Mouse (Mus musculus) kidney, embryonic 15.5 days (tissue): ENCODE data around the gene Susd2. TPM values are rescaled to one million over a fixed set of nuclear protein-coding genes. Genes with fewer than 3 reads are reported as not detected.

Experiments
- ATAC-seq: fragments of 200-750 bp; cut with Nextera tagmentation; replicated peaks from 2 replicates; pipeline ENCODE4 v1.8.0; 2017; ENCODE audit warnings: moderate TSS enrichment; ENCODE audit not compliant: low FRiP score
- H3K27ac ChIP-seq: fragments of 300-500 bp; sonication (generic); 2 replicates; pipeline ENCODE4 v1.5.1; 2015; ENCODE audit warnings: mild to moderate bottlenecking, inconsistent platforms
- H3K27me3 ChIP-seq: fragments of 300-500 bp; sonication (generic); 2 replicates; pipeline ENCODE4 v1.6.1; 2015; ENCODE audit warnings: inconsistent platforms
- H3K36me3 ChIP-seq: fragments of 300-500 bp; sonication (generic); 2 replicates; pipeline ENCODE4 v1.6.1; 2015; ENCODE audit warnings: inconsistent platforms
- H3K4me1 ChIP-seq: fragments of 300-500 bp; sonication (generic); 2 replicates; pipeline ENCODE4 v1.6.1; 2015; ENCODE audit warnings: inconsistent platforms
- H3K4me2 ChIP-seq: fragments of 300-500 bp; sonication (generic); 2 replicates; pipeline ENCODE4 v1.6.1; 2015; ENCODE audit warnings: moderate library complexity, mild to moderate bottlenecking, inconsistent platforms
- H3K4me3 ChIP-seq: fragments of 300-500 bp; sonication (generic); replicated peaks from 2 replicates; pipeline ENCODE4 v1.5.1; 2015; ENCODE audit warnings: mild to moderate bottlenecking, inconsistent platforms
- H3K9ac ChIP-seq: fragments of 300-500 bp; sonication (generic); 2 replicates; pipeline ENCODE4 v1.6.1; 2015; ENCODE audit warnings: mild to moderate bottlenecking, inconsistent platforms
- H3K9me3 ChIP-seq: fragments of 300-500 bp; sonication (generic); replicated peaks from 2 replicates; pipeline ENCODE4 v1.6.1; 2016; ENCODE audit warnings: inconsistent platforms
- WGBS: fragments of 180-500 bp; shearing (Covaris S2); methylation state at CpG from one replicate; pipeline ENCODE4 v1.1.7; 2015; ENCODE audit warnings: mixed read lengths; 5-methylcytosine and 5-hydroxymethylcytosine counted together
- polyA plus RNA-seq: library from polyadenylated mRNA; unstranded; fragments of >200 nt; fragmentation: Nextera tagmentation; extraction: Ambion mirVana; gene quantifications from 2 replicates; pipeline ENCODE4 v1.2.1, GENCODE M21; 2015

Gene Susd2
- polyA plus RNA-seq, 1 experiment from 2014 or later, result 22.6 TPM

DNA sequence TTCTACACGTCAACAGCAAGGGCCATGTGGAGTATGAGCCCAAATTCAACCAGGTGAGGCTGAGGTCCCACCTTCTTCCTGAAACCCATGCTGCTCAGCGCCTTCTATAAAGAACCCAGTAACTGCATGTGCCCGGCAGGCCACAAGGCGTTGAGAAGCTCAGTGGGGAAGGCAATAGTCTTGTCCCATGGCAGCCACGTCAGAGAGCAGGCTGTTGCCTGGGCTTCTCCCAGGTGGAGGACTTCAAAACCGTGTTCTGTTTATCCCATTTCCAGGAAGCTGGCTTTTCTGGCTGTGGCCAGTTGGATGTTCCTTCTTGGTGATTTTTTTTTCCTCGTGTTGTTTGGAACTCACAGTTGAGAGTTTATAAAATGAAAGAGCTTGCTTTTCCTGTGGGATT is 33.3 kb downstream of the Susd2 start:
- Histone ChIP-seq H3K36me3 (no peaks in the 10 kb centered on the region), H3K27ac (no peak overlapping the region), H3K4me1 (no peaks in the 10 kb centered on the region), H3K9me3 (no peaks in the 10 kb centered on the region), H3K9ac (no peak overlapping the region), H3K27me3 (no peaks in the 10 kb centered on the region), H3K4me3 (no peak overlapping the region), H3K4me2 (no peak overlapping the region)
- 66% methylated on average over 7 of the region's 7 CpGs for WGBS
- no peak for ATAC-seq

DNA sequence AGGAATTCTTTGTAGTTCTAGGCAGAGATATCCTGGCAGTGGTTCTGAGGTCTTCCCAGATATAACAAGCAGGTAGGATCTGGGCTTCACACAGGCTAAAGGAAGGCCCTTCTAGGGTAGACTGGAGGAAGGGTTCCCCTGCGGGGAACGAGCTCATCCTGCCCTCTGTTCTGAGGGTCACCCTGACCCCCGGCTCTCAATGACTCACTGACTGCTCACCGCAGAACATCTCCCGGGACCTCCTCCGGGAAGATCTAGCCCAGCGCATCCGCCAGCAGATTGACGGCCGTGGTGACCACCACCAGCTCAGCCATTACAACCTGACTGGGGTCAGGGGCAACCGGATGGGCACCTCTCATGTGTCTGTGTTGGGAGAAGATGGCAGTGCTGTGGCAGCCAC is 34.8 kb downstream of the Susd2 start:
- 79% methylated on average over 11 of the region's 11 CpGs for WGBS
- no peak overlapping the region for H3K9ac ChIP-seq
- H3K36me3 ChIP-seq, result no peaks in the 10 kb centered on the region
- no peak for ATAC-seq
- H3K9me3 ChIP-seq, result no peaks in the 10 kb centered on the region
- no peak overlapping the region for H3K4me3 ChIP-seq
- no peak overlapping the region for H3K4me2 ChIP-seq
- H3K4me1 ChIP-seq, result no peaks in the 10 kb centered on the region
- H3K27me3 ChIP-seq, result no peaks in the 10 kb centered on the region
- H3K27ac ChIP-seq, result no peak overlapping the region

DNA sequence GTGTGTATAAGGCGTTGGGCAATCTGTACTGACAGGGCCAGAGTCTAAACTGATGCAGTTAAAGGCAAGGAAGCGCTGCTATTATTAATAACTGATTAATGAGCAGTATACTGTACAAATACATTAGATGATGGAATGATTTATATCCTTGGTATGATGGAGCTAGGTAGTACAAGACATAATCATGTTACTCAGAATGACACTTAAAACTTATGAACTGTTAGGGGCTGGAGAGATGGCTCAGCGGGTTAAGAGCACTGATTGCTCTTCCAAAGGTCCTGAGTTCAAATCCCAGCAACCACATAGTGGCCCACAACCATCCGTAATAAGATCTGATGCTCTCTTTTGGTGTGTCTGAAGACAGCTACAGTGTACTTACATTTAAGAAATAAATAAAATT is 36.6 kb downstream of the Susd2 start:
- Histone ChIP-seq H3K27me3 (no peaks in the 10 kb centered on the region), H3K36me3 (no peaks in the 10 kb centered on the region), H3K4me3 (no peak overlapping the region), H3K4me2 (no peak overlapping the region), H3K4me1 (no peaks in the 10 kb centered on the region), H3K9me3 (no peaks in the 10 kb centered on the region), H3K27ac (no peak overlapping the region), H3K9ac (no peak overlapping the region)
- WGBS, result 92% methylated on average over 4 of the region's 4 CpGs
- no peak for ATAC-seq

DNA sequence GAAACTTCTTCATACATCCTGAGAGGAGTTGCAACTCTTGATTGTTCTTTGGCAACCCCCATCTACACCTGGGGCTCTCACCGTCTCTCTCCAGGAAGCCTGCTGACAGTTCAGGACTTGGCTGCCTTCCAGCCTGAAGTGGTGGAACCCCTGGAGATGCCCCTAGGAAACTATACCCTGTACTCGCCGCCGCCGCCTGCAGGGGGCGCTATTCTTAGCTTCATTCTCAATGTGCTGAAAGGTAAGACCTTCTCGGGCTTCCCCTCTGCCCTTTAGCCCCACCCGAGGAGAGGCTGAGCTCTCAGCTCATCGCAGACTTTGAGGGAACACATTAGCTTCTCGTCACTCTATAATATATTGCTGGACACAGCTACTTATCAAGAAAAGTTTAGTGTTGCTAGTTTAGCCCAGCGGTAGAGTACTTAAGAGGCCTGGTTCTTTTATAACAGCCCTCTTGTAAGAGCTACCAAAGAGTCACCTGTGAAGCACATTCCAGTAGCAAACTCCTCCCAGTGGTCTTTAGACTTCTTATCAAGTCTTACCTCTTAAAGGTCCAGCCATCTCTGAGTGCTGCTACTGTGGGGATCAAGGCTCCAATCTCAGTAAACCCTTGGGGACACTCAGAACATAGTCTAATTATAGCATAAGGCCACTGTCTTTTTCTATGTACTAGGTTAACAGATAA is 38.5 kb downstream of the Susd2 start:
- H3K4me2 ChIP-seq, result no peak overlapping the region
- no peak for ATAC-seq
- no peaks in the 10 kb centered on the region for H3K36me3 ChIP-seq
- no peaks in the 10 kb centered on the region for H3K27me3 ChIP-seq
- WGBS, result 41% methylated on average over 11 of the region's 11 CpGs
- H3K4me1 ChIP-seq, result no peaks in the 10 kb centered on the region
- H3K4me3 ChIP-seq, result no peak overlapping the region
- H3K9ac ChIP-seq, result no peak overlapping the region
- H3K27ac ChIP-seq, result no peak overlapping the region
- H3K9me3 ChIP-seq, result no peaks in the 10 kb centered on the region

DNA sequence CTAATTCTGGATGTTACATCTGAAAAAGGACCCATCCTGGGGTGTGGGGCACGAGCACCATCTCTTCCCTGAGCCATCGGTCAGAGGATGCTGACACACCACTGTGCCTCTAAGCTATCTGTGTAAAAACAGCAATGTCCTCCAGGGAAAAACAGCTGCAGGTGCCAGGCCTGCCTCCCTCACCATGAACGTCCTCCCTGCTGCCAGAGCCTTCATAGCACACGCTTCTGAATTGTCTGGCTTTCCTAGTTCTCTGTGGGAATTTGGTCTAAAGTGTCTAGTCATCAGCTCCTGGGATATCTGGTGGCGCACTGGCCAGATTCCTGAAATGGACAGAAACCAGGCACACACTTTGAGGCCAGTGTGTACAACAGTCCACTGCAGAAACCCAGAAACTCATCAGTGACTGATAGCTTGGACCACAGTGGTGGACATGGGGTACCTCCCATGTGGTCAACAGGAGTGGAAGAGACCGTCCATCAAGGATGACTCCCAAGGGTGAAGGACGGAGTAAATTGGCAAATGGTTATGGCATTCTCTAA is 43.5 kb downstream of the Susd2 start:
- Histone ChIP-seq H3K9ac (no peak overlapping the region), H3K27ac (no peak overlapping the region), H3K4me3 (no peak overlapping the region), H3K27me3 (no peaks in the 10 kb centered on the region), H3K4me2 (no peak overlapping the region), H3K36me3 (no peaks in the 10 kb centered on the region), H3K4me1 (no peaks in the 10 kb centered on the region), H3K9me3 (0 out of 2 replicates have a peak, but pooled peaks cover 3% of the 10 kb centered on the region)
- WGBS, result 88% methylated on average over 7 of the region's 7 CpGs
- ATAC-seq, result no peak

DNA sequence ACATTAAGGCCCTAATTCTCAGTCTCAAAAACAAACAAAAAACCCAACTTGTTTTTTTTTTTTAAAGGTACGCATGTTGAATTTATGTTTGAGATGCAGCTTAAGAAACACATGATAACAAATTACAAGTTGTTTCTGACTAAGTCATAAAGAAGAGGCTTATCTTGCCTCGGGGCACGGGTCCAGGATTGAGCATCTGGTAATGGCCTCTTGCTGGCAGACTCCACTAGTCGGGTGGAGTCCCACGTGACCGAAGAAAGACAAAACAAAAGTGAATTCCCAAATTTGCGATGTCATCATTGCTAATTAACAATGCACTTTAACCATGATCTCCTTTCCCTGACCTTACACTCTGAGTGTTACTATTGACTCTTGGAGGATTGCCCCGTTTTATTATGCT is 47.8 kb downstream of the Susd2 start:
- Histone ChIP-seq H3K9me3 (0 out of 2 replicates have a peak, but pooled peaks cover 3% of the 10 kb centered on the region), H3K4me3 (no peak overlapping the region), H3K4me2 (no peak overlapping the region), H3K4me1 (peaks cover 19% of the 10 kb centered on the region), H3K9ac (no peak overlapping the region), H3K27ac (no peak overlapping the region), H3K27me3 (no peaks in the 10 kb centered on the region), H3K36me3 (no peaks in the 10 kb centered on the region)
- WGBS, result 70% methylated on average over 8 of the region's 8 CpGs
- ATAC-seq, result no peak

DNA sequence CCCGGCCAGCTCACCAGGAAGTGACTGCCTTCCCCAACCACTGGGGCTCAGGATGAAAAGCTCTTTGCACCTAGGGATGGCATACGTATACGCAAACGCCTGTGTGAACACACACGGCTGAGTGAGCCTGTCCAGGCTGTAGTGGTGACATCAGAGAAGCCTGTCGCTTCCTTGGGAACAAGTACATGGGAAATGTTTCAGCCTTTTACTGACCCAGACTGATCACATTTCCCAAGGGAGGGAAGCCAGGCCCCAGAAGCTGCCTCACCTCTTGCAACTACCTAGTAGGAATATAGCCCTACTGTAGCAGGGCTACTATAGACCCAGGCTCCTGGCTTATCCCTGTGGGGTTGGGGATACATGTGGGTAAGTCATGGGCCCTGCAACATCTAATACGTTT is 51.2 kb downstream of the Susd2 start:
- Histone ChIP-seq H3K9me3 (0 out of 2 replicates have a peak, but pooled peaks cover 3% of the 10 kb centered on the region), H3K4me1 (peaks cover 49% of the 10 kb centered on the region), H3K4me3 (no peak overlapping the region), H3K4me2 (no peak overlapping the region), H3K9ac (no peak overlapping the region), H3K36me3 (no peaks in the 10 kb centered on the region), H3K27me3 (no peaks in the 10 kb centered on the region), H3K27ac (no peak overlapping the region)
- ATAC-seq, result no peak
- WGBS, result 58% methylated on average over 7 of the region's 7 CpGs

DNA sequence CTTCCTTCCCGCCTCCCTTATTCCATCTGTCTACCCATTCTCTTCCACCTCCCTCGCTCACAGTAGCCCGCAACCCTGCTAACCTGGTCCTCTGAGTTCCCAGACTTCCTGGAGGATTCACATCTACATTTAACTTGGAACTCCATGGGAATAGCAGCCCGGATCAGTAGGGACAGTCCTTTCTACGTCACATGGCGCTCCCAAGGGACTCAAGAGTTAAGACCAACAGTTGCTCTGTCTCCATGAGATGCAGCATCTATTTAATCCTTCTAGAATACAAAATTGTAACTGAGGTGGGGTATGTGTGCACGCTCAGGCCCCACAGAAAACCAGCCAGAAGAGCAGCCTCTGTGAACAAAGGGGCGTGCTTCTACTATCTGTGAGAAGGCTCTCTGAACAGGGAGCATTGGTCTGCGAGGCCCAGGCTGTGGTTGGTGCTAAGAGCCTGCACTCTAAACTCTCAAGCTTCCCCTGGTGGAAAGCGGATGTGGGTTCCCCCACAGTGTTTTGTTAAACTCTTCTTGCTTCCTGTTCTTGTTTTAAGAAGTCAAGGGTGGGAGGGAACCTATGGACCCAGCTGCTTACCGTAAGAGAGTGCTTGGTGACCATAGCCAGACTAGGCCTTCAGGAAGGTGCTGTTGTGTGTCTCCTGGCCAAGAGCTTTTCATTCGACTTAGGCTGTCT is 52.5 kb downstream of the Susd2 start:
- Histone ChIP-seq H3K9me3 (no peaks in the 10 kb centered on the region), H3K4me3 (no peak overlapping the region), H3K4me1 (peaks cover 56% of the 10 kb centered on the region), H3K27me3 (no peaks in the 10 kb centered on the region), H3K9ac (no peak overlapping the region), H3K4me2 (peak overlapping the region; percentile 23; the same call in 1 of the 2 replicates), H3K36me3 (no peaks in the 10 kb centered on the region), H3K27ac (peak overlapping the region; percentile 59)
- 63% methylated on average over 12 of the region's 12 CpGs for WGBS
- ATAC-seq, result no peak; the same call in 1 of the 2 replicates

DNA sequence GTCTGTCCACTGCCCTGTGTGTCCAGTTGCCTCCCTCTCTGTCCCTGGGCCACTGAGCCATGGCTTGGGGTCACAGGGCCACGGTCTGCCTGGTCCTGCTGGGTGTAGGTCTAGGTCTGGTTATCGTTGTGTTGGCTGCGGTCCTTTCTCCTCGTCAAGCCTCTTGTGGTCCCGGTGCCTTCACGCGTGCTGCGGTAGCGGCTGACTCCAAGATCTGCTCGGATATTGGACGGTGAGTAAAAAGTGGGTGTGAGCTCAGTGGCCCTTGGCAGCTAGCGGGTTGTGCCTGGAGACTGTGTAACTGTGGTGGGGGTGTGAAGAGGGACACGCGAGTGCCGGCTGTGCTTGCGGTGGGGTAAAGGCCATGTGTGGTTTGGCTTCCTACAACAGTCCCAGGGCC is 54.2 kb downstream of the Susd2 start:
- H3K9ac ChIP-seq, result peak overlapping the region; percentile 7; the same call in 1 of the 2 replicates
- peaks cover 4% of the 10 kb centered on the region; the same call in 1 of the 2 replicates for H3K27me3 ChIP-seq
- H3K36me3 ChIP-seq, result no peaks in the 10 kb centered on the region
- peak; percentile 17; the same call in 1 of the 2 replicates for ATAC-seq
- peak overlapping the region; percentile 46 for H3K4me2 ChIP-seq
- no peaks in the 10 kb centered on the region for H3K9me3 ChIP-seq
- H3K4me1 ChIP-seq, result peaks cover 64% of the 10 kb centered on the region
- H3K27ac ChIP-seq, result peak overlapping the region; percentile 84
- peak overlapping the region; percentile 24 for H3K4me3 ChIP-seq
- WGBS, result 45% methylated on average over 16 of the region's 16 CpGs

DNA sequence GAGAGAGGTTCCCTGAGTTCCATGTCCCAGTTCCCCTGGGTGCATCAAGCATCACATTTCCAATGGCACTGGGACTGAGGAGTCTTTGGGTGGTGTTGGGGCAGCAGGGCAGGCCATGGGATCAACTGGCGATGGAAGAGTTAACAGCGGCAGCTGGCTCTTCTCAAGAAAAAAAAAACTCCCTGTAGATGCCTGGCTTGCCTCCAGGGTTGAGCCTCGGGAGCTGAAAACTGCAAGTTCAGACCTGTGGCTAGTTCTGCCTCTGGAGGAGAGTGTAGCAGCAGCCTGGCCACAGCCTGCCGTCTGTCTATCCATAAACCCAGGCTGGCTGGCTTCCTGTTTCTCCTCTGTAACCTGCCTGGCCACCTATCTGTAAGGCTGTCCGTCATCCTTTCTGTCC is 54.7 kb downstream of the Susd2 start, which contains the start of gene Ggt5:
Ggt5 (plus strand) TSS at position 212 of the 400 bp plus-strand sequence.
- Histone ChIP-seq H3K4me2 (peak within 1 kb of the TSS; percentile 46), H3K4me3 (peak within 1 kb of the TSS; percentile 24), H3K27ac (peak within 1 kb of the TSS; percentile 84), H3K36me3 (no peaks in the 10 kb centered on the region), H3K27me3 (peaks cover 9% of the 10 kb centered on the region; the same call in 1 of the 2 replicates), H3K9me3 (no peaks in the 10 kb centered on the region), H3K9ac (peak within 1 kb of the TSS; percentile 7; the same call in 1 of the 2 replicates), H3K4me1 (peaks cover 64% of the 10 kb centered on the region)
- WGBS, result 14% methylated on average over 5 of the region's 5 CpGs
- ATAC-seq, result peak; percentile 55

DNA sequence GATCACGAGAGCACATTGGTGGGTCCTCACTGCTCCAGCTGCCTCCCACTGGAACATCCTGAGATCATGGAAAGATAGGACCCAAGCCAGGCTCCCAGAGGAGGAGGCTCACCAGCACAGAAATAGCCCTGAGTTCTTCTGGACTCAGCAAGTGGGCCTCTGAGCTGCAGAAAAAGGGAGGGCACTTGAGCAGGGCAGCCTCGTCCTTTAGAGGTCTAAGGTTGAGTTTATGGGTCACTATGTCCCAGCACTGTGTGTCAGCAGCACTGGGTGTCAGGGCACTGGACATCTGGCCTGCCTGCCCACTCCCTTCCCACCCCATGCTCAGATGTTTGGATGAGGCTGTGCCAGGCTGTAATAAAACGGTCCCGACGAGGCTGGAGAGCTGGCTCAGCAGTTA is 55.5 kb downstream of the Susd2 start:
- 22% methylated on average over 5 of the region's 5 CpGs for WGBS
- H3K27me3 ChIP-seq, result peaks cover 9% of the 10 kb centered on the region; the same call in 1 of the 2 replicates

DNA sequence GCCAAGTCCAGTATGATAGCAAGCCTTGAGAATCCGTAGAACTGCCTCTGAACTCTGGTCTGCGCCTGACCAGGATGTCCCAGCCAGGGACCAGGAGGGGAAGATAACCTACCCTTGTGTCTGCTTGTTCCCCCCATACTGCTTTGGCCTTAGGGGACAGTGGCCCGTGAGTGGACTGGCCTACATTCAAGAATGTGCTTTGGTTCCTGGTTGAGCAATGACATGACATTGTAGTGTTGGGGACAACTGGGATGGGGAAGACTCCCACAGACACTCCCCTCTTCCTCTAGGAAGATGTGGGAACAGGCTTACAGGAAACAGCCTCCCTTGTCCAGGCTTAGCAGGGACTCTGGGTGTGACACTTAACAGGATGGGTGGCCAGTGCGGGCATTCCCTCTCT is 56.0 kb downstream of the Susd2 start:
- peaks cover 67% of the 10 kb centered on the region for H3K4me1 ChIP-seq
- WGBS, result 78% methylated on average over 4 of the region's 4 CpGs
- no peak overlapping the region for H3K4me2 ChIP-seq
- no peaks in the 10 kb centered on the region for H3K9me3 ChIP-seq
- H3K9ac ChIP-seq, result no peak overlapping the region
- no peak overlapping the region; the same call in 1 of the 2 replicates for H3K27ac ChIP-seq
- ATAC-seq, result no peak
- no peak overlapping the region for H3K4me3 ChIP-seq
- H3K36me3 ChIP-seq, result no peaks in the 10 kb centered on the region
- H3K27me3 ChIP-seq, result peaks cover 9% of the 10 kb centered on the region; the same call in 1 of the 2 replicates

More for the DNA sequence above, 55.5 kb downstream of the Susd2 start:
- Histone ChIP-seq H3K27ac (peak overlapping the region; percentile 84), H3K4me3 (no peak overlapping the region), H3K4me2 (no peak overlapping the region), H3K9ac (no peak overlapping the region), H3K4me1 (peaks cover 64% of the 10 kb centered on the region), H3K36me3 (no peaks in the 10 kb centered on the region), H3K9me3 (no peaks in the 10 kb centered on the region)
- 0 out of 2 replicates have a peak, but pooled peaks have one; percentile 9 for ATAC-seq
